Mouse (Mus musculus): ENCODE measurements at regions not wholly inside any gene's neighbourhood (a gene's known extent, or its start where the extent isn't known, plus 50 kb on each side); places are given as distances from the start of the nearest gene placed in this dataset.
"Not testable (repeated sequence)": the region's sequence is repeated elsewhere in the genome, so short reads cannot be mapped to it uniquely, and the experiment has no call there.

DNA sequence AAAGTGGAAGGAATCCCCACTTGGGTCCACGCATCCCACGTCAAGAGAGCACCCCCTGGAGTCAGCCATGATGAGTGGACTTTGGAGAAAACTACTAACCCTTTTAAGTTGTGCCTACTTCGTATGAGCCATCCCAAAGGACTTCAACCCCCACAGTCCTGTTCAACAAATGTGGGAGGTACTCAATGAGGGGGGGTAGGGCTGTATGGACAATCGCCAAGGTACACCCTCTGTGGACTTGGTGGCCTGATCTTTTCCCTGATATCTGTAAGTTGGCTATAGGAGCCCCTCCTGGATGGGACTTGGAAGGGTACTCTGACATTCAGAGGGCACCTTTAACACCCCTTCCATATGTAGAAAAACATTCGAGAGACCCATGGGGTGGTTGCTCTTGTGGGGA is 256.5 kb upstream of the Olfr161 start:
- DNase-seq, result not testable (repeated sequence)

GRCm38 (mm10) chr16:3343372-3343771 is 247.5 kb upstream of the Olfr161 start:
- not testable (repeated sequence) for DNase-seq

DNA sequence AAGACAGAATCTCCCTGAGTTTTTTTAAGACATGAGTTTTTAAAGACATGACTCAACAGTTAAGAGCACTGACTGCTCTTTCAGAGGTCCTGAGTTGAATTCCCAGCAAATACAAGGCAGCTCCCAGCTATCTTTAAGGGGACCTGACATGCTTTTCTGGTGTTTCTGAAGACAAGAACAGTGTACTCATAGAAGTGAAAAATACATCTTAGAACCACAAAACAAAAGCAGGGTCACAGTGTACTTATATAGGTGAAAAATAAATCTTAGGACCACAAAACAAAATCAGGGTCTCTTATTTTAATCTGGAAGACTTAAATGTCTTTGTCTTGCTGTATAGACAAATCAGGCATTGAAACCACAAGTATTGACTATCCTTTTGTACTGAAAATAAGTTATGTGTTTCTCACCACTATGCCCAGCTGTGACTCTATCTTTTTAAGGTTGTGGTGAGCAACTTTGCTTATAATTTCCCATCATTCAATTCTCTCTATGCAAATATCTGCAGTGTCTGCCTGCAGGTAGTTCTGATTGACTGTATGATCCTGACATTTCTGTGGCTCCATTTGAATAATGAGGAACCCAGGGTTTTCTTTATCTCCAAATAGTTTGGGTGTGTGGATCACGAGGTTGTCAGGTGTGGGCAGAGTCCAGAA is 246.0 kb upstream of the Olfr161 start:
- not testable (repeated sequence) for DNase-seq

- not testable (repeated sequence) for DNase-seq
These were observed 241.5 kb upstream of the Olfr161 start for GRCm38 (mm10) chr16:3349382-3349781.

DNA sequence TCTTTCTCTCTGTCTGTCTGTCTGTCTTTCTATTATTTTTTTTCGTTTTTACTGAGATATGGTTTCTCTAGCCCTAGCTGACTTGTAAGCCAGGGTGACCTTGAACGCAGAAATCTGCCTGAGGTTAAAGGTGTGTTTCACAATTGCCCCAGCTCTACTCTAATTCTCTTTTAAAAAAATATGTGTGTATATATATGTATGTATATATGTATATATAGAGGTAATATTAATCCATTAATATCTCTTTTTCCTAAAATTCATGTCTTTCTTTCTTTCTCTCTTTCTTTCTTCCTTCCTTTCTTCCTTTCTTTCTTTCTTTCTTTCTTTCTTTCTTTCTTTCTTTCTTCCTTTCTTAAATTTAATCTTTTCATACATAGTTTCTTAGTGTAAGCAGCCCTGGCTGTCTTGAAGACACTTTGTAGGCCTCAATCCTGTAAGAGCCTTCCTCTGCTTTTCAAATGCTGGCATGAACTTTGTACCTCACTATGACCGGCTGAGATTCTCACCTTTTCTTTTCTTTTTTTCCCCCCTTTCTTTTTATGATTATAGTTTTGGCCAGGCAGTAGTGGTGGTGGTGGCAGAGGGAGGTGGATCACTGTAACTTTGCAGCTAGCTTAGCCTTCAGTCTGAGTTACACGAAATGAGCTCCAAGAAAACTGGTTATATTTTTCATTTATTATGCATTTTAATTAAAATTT is 240.8 kb upstream of the Olfr161 start:
- not testable (repeated sequence) for DNase-seq

- peak; percentile 38 for DNase-seq
These were observed 240.0 kb upstream of the Olfr161 start for GRCm38 (mm10) chr16:3350668-3351507.

GRCm38 (mm10) chr16:3351508-3352046 is 239.3 kb upstream of the Olfr161 start:
- not testable (repeated sequence) for DNase-seq

All from embryo, embryonic 11 days (tissue).